Mouse (Mus musculus): Measurements from ENCODE around the gene Arl5c. TPM values are rescaled to one million over a fixed set of nuclear protein-coding genes. Genes with fewer than 3 reads are reported as not detected.

Gene Arl5c
- total and polyA plus RNA-seq, 3 experiments = 1.2 to 10.4 TPM; not detected in 1

DNA sequence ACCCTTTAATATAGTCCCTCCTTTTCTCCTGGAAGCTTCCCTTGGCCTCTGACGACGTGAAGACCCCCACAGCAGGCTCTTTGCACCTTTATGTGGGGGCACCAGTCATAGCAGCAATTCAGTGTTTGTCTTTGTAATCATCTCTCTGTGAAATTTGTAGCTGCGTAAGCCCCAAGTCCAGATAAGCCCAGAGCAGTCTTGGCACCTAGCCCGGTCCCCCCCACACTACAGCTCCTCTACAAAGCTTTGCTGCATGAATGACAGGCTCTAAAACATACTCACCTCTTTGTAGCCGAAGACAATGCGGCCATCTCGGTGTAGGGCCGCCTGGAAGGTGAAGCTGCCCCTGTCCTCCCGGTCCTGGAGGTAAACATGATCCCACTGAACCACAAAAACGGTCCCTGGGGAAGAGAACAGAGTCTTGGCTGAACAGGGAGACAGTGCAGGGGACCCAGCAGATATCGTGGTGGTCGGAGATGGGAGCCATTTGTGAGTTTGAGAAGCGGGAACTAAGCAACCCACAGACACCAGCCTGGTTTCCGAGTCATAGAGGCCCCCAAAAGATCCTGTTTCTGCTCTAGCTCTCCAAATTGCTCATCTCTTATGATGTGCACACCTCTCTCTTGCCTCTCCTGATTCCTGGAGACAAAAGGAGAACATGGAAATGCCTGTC is 41.4 kb downstream of the Arl5c start:
- Histone ChIP-seq H3K4me3 (ENCODE audit: control insufficient read depth in 1 of 2, insufficient read depth in 1 of 2, low read depth in 2 of 2, low read length in 2 of 2) (peak overlapping the region; percentile 62 to 73), H3K27ac (ENCODE audit: control insufficient read depth, low read depth, low read length) (peak overlapping the region; percentile 96), H3K9ac (ENCODE audit: control insufficient read depth, low read depth, low read length, poor library complexity, severe bottlenecking) (peak overlapping the region; percentile 82), H3K79me2 (ENCODE audit: control insufficient read depth, insufficient read depth, low read length, poor library complexity) (peaks cover 27% of the 10 kb centered on the region), H3K4me1 (ENCODE audit: control insufficient read depth in 1 of 2, insufficient read depth in 2 of 2, low read length in 2 of 2) (peaks cover 26 to 62% of the 10 kb centered on the region in 2 experiments), H3K27me3 (ENCODE audit: control insufficient read depth in 1 of 2, insufficient read depth in 2 of 2, low read length in 2 of 2) (no peaks in the 10 kb centered on the region), H3K36me3 (ENCODE audit: control insufficient read depth in 1 of 2, insufficient read depth in 2 of 2, low read length in 2 of 2) (peaks cover 0 to 49% of the 10 kb centered on the region in 2 experiments; a peak in 2 of 4 replicates), H3K9me3 (replicated peaks; ENCODE audit: insufficient read depth, low read length) (no peaks in the 10 kb centered on the region)
- DNase-seq (ENCODE audit: low read depth, low spot score) = peak; percentile 98
- TF ChIP-seq MAZ (IDR thresholded peaks at IDR 0.05; ENCODE audit: low read depth, low read length) = peak; percentile 91
- no peak for TF ChIP-seq RAD21 (IDR thresholded peaks at IDR 0.05; ENCODE audit: low read depth, low read length)
- TF ChIP-seq MXI1 (IDR thresholded peaks at IDR 0.05; ENCODE audit: low read depth, low read length) = peak; percentile 41; the same call in 1 of the 2 replicates
- TF ChIP-seq MAFK (IDR thresholded peaks at IDR 0.05; ENCODE audit: borderline replicate concordance, low read depth, low read length) = no peak
- TF ChIP-seq GABPA (IDR thresholded peaks at IDR 0.05; ENCODE audit: low read depth, low read length) = 0 out of 2 replicates have a peak, but pooled peaks have one; percentile 14
- peak; percentile 26 to 65 for TF ChIP-seq POLR2A (IDR thresholded peaks at IDR 0.05; ENCODE audit: control insufficient read depth in 1 of 2, insufficient read depth in 1 of 2, low read depth in 1 of 2, low read length in 2 of 2, poor library complexity in 1 of 2)
- TF ChIP-seq BHLHE40 (IDR thresholded peaks at IDR 0.05; ENCODE audit: borderline replicate concordance, low read depth, low read length) = no peak; the same call in 1 of the 2 replicates
- TF ChIP-seq MYB (IDR thresholded peaks at IDR 0.05; ENCODE audit: low read depth, low read length) = 0 out of 2 replicates have a peak, but pooled peaks have one; percentile 32
- no peak; the same call in 1 of the 2 replicates for TF ChIP-seq UBTF (IDR thresholded peaks at IDR 0.05; ENCODE audit: borderline replicate concordance, insufficient read depth, low read depth, low read length)
- peak; percentile 19; the same call in 1 of the 2 replicates for TF ChIP-seq ZNF384 (IDR thresholded peaks at IDR 0.05; ENCODE audit: low read depth, low read length)
- no peak for TF ChIP-seq ZKSCAN1 (IDR thresholded peaks at IDR 0.05; ENCODE audit: low read depth, low read length)
- peak; percentile 71 for TF ChIP-seq NELFE (IDR thresholded peaks at IDR 0.05; ENCODE audit: low read depth, low read length)
- TF ChIP-seq RCOR1 (IDR thresholded peaks at IDR 0.05; ENCODE audit: low read depth, low read length) = peak; percentile 74
- no peak for TF ChIP-seq CHD2 (IDR thresholded peaks at IDR 0.05; ENCODE audit: low read length)
- TF ChIP-seq USF2 (IDR thresholded peaks at IDR 0.05; ENCODE audit: borderline replicate concordance in 1 of 2, insufficient read depth in 1 of 2, low read depth in 1 of 2, low read length in 2 of 2) = no peak
- peak; percentile 13; the same call in 1 of the 2 replicates for TF ChIP-seq SMC3 (IDR thresholded peaks at IDR 0.05; ENCODE audit: low read depth, low read length)
- TF ChIP-seq TBP (IDR thresholded peaks at IDR 0.05; ENCODE audit: low read depth, low read length) = peak; percentile 66; the same call in 1 of the 2 replicates
- TF ChIP-seq NRF1 (IDR thresholded peaks at IDR 0.05; ENCODE audit: insufficient read depth, low read depth, low read length, poor library complexity, severe bottlenecking) = peak; percentile 37; the same call in 1 of the 2 replicates
- peak; percentile 87 for TF ChIP-seq SIN3A (IDR thresholded peaks at IDR 0.05; ENCODE audit: low read length)
- TF ChIP-seq MYC (IDR thresholded peaks at IDR 0.05; ENCODE audit: low read depth, low read length) = 0 out of 2 replicates have a peak, but pooled peaks have one; percentile 43
- TF ChIP-seq POLR2AphosphoS2 (IDR thresholded peaks at IDR 0.05; ENCODE audit: low read length) = peak; percentile 68; the same call in 1 of the 2 replicates
- TF ChIP-seq MEF2A (IDR thresholded peaks at IDR 0.05; ENCODE audit: extremely low read depth, insufficient replicate concordance, low read depth, low read length, poor library complexity, severe bottlenecking) = no peak
- TF ChIP-seq USF1 (IDR thresholded peaks at IDR 0.05; ENCODE audit: low read depth, low read length) = no peak
- TF ChIP-seq TCF12 (IDR thresholded peaks at IDR 0.05; ENCODE audit: low read depth, low read length) = peak; percentile 61
- no peak for TF ChIP-seq ELF1 (IDR thresholded peaks at IDR 0.05; ENCODE audit: low read depth, low read length)
- peak; percentile 67 for TF ChIP-seq MAX (IDR thresholded peaks at IDR 0.05; ENCODE audit: low read length)
- peak; percentile 47; the same call in 1 of the 2 replicates for TF ChIP-seq JUND (IDR thresholded peaks at IDR 0.05; ENCODE audit: low read depth, low read length)
- TF ChIP-seq HCFC1 (IDR thresholded peaks at IDR 0.05; ENCODE audit: low read depth, low read length) = no peak
- TF ChIP-seq EP300 (IDR thresholded peaks at IDR 0.05; ENCODE audit: low read depth in 1 of 2, low read length in 2 of 2) = peak; percentile 75 to 80
- peak; percentile 32; the same call in 1 of the 2 replicates for TF ChIP-seq KAT2A (conservative IDR thresholded peaks at IDR 0.05; ENCODE audit: low read depth, low read length)
- no peak for TF ChIP-seq ZC3H11A (IDR thresholded peaks at IDR 0.05; ENCODE audit: low read depth, low read length)
- TF ChIP-seq E2F4 (IDR thresholded peaks at IDR 0.05; ENCODE audit: borderline replicate concordance, low read depth, low read length) = peak; percentile 71; the same call in 1 of the 2 replicates
- peak; percentile 93 for TF ChIP-seq ETS1 (IDR thresholded peaks at IDR 0.05; ENCODE audit: low read depth, low read length)
- TF ChIP-seq CHD1 (IDR thresholded peaks at IDR 0.05; ENCODE audit: low read depth, low read length) = 0 out of 2 replicates have a peak, but pooled peaks have one; percentile 31
- peak; percentile 85 for TF ChIP-seq ZMIZ1 (IDR thresholded peaks at IDR 0.05; ENCODE audit: low read depth, low read length)

Data from MEL (cell line).